Mouse (Mus musculus) layer of hippocampus, adult 11-12 months (tissue): ENCODE measurements at regions not wholly inside any gene's neighbourhood (a gene's known extent, or its start where the extent isn't known, plus 50 kb on each side); places are given as distances from the start of the nearest gene placed in this dataset.
"Not testable (repeated sequence)": the region's sequence is repeated elsewhere in the genome, so short reads cannot be mapped to it uniquely, and the experiment has no call there.

Source experiments
- DNase-seq: peaks from one replicate; pipeline ENCODE4 v3.0.0; 2022; ENCODE audit warnings: low spot score

DNA sequence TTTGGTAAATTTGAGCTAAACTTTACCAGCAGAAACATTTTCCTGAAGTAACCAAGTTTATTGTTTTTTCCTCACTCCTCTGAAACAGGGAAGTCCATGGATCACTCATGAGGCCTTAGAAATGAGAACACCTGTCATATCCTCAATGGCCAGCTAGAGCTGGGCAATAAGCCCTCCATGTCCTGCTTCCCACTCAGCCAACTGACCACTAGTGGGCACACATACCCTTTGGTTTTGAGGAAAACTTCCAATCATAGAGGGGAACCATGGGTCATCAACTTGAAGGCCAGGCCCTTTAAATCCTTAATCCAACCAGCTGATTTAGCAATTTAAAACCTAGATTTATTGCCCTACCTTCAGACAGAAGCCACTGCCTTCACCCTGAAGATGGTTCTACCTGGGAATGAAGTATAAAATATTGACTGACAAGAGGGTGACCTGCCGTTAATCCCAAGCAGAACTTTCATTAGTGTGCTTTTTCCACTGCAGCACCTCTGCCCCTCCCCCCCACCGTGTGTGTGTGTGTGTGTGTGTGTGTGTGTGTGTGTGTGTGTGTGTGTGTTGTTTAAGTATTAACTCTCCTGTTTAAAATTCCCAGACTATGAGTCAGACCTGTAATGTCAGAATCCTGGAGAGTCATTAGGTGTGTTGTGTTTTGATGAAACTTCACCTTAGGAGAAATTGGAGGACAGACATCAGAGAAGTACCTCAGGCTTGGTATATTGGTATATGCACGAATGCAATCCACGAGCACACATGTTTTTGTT is 312.3 kb downstream of the Hdgfl1 start:
- DNase-seq, result no peak

DNA sequence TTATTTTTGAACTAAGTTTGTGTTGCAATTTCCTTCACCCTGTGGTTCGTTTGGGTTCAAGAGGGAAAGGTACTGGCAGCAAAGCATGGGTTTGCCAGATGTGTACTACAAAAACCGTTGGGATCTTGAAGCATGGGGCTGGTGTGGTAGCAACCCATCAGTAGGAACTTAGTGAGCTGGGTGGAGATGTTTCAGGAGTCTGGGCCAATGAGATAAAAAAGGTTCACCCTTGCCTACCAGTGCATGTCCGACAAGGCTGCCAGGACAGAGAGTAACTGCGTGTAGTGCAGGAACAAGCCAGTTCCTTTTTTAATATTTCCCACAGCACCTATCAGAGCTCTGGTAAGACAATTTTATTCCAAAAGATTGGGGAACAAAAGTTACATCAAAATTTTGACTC is 343.3 kb downstream of the Hdgfl1 start:
- no peak for DNase-seq

DNA sequence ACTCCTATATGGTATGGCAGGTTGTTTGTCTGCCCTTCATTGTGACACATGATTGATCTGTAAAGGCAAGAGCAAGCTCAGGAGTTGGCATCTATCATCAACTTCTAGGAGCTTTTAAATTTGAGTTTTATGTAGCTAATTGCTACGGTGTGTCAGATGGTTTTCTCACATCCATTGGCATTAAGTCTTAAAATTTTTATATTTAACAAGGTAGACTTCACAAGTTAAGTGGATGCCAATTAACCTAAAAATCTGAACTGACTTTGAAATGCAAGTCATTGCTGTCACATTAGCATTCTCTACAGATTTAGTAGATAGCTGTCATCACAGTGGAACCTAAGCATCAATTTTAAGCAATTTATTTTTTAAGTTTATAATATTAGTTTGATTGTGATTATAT is 345.5 kb downstream of the Hdgfl1 start:
- DNase-seq, result no peak

DNA sequence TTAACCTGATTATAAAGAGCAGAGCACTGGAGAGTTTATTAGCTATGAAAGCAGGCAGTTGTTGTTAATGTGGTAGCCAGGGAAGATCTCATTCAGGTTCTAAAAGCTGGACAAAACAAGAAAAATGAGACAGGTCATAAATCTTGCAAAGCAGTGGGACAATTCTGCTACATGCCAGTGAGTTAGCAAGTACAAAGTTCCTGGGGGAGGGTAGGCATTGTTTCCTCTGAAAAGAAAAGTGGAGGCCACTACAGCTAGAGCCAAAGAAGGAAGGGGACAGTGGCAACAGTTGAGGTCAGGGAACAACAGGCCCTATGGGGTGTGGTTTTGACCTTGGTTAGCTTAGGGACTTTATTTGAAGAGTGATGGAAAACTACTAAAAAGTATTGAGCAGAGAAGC is 364.2 kb downstream of the Hdgfl1 start:
- DNase-seq, result no peak

DNA sequence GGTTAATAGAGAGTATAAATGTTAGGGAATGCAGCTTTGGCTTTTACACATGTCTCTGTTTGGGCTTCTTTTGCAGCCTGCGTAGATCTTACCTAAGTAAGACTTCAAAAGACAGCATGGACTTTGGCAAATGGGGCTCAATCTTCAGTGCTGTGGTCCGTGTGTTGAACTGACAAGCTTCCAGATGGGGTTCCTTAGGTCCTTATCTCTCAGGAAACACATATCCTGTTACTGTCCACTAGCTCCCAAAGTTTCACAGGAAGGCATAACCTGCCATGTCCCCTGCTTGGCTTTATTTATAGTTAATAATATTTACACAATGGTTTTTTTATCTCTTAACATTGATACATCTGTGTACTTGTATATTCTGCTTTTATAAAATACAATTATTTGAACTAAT is 365.3 kb downstream of the Hdgfl1 start:
- DNase-seq, result no peak

DNA sequence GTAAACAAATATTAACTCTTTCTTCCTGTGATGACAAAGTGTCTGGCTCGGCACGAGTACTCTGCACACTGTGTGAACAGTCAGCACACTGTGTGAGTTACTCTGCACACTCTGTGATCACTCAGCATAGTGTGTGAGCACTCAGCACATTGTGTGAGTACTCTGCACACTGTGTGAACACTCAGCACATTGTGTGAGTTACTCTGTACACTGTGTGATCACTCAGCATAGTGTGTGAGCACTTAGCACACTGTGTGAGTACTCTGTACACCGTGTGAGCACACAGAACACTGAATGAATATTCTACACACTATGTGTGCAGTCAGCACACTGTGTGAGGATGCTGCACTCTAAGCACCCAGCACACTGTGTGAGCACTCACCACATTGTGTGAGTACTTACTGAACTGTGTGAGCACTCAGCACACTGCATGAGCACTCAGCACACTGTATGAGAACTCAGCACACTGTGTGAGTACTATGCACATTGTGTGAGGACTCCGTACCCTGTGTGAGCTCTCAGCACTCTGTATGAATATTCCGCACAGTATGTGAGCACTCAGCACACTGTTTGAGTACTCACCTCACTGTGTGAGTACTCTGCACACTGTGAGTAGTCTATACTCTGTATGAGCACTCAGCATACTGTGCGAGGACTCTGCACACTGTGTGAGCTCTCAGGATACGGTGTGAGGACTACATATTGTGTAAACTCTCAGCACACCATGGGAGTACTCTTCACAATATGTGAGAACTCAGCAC is 381.9 kb downstream of the Hdgfl1 start:
- DNase-seq, result no peak

DNA sequence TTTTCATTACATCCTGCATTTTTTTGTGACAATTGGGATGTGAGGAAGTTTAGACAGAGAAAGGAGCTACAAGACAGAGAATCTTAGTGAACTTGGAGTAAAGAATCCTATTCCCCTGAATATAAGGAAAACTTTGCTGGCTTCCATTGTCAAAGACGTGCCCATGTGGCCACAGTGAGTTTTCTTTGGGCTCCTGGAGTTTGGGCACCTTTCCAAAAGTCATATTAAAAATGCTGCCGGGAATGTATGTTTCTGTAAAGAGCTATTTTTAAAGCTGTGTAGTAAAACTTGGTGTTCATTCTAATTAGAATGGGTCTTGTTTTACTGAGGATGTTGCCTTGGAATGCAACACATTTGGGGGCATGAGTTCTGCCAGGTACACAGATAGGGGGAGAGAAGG is 387.3 kb downstream of the Hdgfl1 start:
- DNase-seq, result no peak

DNA sequence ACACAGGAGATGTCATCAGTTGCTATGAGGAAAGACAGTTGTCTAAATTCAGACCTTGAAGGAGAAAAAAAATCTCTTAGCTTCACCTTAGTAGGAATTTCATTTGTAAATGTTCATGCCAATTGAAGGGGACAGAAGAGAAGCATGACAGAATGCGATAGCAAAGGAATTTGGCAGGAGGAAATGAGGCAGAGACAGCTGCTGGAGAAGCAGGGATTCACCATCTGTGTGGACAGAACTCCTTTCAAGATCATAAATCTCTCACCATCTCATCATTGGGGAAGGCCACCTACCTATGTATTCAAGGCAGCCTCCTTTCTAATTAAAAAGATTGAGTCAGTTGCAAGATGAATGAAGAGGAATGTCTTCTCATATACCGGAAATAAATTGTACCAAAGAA is 387.8 kb downstream of the Hdgfl1 start:
- peak; percentile 5 for DNase-seq

DNA sequence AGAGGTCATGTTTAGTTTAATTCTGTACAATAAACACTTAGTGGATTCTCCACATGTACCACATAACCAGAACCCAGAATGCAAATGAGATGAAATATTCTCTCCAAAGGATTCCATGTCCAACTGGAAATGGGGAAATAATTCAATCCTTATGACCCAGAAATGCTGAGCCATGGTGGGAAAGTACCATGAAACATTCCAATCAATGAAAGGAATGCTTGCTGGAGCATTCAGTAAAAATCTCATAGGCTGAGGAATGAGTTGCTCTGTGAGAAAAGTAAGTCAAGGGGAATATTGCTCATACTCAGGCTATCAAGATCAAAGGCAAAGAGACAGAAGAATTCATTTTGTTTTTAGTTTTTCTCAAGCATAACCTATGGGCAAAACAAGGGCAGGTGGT is 394.4 kb downstream of the Hdgfl1 start:
- no peak for DNase-seq

DNA sequence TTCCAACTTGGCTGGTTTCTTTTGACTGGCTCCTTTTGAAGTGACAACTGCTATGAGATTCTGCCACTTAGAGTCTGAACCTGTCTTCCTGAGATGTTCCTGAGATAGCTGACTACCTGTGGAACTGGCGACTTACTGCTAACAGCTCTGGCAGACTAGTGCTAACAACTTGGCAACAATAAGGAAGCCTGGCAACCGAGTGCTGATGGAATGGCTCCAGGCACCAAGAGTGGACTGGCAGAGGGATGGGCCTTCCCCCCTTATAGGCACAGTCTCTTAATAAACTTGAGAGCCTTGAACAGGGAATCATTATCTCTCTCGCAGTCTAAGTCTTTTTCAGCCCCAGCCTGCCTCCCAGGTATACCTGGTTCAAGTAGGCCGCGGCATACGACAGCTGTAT is 404.1 kb downstream of the Hdgfl1 start:
- not testable (repeated sequence) for DNase-seq

DNA sequence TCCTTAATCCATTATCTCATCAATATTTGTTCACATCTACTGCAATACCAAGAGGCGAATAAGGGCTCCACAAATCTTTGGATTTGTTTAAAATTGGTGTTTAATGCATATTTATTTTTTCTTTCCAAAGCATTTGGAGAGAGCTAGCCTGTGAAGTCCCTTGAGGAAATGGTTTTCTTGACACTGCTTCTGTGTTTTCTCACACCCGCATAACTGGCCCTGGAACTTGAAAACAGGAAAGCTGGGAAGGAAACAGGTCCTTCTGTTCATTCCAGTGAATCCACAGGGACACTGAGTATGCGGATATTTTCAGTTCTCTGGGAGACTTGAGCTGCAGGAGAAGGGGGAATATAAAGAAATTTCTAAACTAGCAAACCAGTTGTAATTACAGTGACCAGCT is 413.6 kb downstream of the Hdgfl1 start:
- no peak for DNase-seq

DNA sequence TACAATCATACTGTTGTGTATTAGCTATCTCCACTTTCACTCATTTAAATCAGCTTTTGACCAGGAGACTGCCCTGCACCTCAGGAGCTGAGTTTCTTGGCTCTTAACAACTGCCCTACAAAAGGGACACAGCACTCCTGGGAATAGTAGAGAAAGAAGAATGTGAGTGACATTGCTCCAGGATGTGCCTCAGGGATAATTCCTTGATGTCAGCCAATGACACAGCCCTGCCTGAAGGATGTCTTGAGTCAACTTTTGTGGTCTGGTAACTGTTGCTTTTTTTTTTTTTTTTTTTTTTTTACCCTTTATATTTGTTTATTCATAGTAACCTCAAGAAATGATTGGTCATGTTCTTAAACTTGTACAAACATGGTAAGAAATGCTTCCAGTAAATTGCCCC is 415.5 kb downstream of the Hdgfl1 start:
- DNase-seq, result no peak

DNA sequence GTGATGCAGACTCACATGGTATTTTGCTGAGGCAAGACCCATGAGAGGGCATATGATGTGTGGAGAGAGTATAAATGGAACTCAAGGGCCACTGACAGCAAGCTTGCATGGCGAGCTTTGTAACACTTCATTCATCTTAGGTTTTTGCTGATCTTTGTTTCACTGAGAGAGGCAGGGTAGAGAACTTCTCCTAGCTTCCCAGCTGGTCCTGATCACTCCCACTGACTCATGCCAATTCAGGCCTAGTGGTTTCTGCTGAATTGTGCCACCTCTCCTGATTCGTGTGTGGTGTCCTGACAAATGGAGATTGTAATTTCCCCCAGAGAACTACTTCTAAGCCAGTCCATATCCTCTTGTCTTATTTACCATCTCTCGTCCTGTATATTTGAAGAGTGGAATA is 419.5 kb downstream of the Hdgfl1 start:
- DNase-seq, result no peak

DNA sequence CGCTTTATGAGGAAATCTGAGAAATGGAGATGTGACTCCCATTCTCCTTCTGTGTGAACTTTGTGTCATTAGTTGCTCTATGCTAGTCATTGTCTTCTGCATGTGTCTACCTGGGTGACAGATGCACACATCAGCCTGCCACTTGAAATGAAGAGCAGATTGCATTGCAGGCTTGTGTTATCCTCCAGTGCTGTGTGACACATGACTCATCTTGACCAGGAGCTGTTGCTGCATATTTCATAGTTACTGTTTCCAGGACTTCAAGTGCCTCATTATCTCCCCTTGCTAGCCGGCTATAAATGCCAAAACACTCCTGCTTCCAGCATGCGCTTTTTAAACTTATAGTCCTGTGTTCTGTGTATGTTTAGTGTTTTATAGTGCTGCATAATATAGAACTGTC is 431.2 kb downstream of the Hdgfl1 start:
- DNase-seq, result peak; percentile 12

DNA sequence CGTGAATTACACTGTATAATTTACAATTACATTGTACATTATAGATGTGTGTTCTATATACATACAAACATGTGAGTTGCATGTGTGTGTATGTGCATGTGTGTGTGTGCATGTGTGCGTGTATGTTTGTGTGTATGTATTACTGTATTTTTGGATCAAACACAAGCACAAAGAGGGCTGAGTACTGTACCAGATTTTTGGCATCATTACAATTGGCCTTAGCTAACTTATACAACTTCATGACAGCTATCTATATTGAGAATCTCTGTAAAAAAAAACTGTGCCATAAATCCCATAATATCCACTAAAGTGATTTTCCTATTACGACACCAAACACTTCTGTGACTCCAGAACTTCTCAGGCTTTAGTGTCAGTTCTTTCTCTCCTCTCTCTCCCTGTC is 444.9 kb downstream of the Hdgfl1 start:
- DNase-seq, result no peak

DNA sequence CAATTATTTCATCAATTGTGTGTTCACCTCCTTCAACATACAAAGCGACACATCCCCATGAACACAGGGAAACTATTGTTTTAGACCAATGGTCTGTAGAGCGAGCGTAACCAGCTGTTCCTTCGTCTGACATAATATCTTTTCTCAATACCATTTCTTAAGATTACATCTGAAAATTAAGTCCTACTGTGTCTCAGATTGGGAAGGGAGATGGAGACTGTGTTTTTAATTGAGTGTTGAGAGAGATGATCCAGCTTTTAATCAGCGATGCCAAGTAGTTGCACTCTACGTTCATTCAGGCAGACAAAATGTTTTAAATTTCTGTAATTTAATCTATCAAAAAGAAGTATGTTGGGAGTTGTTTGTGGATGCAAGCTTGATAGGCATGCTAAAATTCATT is 445.3 kb downstream of the Hdgfl1 start:
- DNase-seq, result no peak

DNA sequence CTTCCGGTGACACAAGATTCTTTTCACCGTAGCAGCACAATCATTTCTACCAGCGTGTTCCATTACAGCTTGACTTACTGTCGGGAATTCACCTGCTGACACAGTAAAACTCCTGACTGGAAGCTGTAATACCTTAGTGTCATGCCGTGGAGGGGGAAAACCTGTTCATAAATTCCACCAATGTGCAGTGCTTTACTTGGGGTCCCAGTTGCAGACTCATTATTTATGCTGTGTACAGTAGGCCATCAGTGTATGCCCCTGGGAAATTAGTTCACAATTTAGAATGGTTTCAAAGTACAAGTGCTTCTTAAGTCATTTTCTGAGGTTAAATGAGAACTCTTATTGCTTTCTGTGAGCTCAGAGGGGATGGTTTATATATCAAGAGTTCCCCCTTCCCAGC is 451.4 kb downstream of the Hdgfl1 start:
- DNase-seq, result no peak

DNA sequence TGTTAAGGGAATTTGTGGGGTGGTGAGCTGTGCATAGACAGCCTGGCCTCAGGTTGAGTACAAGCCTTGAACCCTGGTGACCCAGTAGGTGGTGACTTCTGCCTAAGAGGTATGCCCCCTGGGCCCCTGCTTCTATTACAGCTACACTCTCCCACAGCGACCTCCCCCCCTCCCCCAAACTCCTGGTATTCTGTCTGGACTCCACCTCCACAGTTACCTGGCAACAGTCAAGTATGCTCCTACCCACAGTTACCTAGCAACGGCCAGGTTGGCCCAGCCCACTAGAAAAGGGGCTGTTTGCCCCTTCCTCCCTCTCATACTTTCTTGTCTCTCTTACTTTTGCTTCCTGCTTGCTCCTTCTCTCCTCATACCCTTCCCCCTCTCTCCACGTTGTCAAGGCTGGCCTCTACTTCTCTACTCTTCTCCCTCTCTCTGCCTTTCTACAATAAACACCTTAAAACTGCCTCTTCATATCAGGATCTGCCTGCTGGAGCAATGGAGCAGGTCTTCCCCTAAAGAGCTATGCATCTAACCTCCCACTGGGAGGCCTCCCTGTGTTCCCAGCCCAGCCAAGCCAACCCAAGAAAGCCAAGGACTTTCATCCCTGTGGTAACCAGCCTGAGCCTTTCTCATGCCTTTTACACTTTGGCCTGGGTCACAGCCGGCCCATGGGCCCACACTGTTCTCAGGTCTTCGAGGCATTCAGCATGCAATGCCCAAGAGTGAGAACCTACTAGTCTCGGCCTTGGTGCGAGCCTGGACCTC is 457.5 kb downstream of the Hdgfl1 start:
- DNase-seq, result no peak

DNA sequence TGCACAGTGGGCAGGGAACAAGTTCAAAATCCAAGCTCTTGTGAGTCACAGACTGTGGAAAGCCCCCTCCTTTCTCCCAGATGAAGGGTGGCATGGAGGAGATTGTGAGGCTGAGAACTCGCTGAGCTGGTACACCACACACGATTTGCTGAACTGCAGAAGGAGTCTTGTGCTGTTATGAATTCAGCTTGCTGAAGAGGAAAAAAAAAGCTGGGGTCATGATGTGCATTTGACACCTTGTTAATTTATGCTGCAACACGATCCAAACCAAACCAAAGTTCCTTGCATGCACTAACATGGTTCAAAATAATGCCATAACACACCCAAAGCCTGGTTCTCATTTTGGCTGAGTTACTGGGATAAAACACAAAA is 485.9 kb downstream of the Hdgfl1 start:
- no peak for DNase-seq

DNA sequence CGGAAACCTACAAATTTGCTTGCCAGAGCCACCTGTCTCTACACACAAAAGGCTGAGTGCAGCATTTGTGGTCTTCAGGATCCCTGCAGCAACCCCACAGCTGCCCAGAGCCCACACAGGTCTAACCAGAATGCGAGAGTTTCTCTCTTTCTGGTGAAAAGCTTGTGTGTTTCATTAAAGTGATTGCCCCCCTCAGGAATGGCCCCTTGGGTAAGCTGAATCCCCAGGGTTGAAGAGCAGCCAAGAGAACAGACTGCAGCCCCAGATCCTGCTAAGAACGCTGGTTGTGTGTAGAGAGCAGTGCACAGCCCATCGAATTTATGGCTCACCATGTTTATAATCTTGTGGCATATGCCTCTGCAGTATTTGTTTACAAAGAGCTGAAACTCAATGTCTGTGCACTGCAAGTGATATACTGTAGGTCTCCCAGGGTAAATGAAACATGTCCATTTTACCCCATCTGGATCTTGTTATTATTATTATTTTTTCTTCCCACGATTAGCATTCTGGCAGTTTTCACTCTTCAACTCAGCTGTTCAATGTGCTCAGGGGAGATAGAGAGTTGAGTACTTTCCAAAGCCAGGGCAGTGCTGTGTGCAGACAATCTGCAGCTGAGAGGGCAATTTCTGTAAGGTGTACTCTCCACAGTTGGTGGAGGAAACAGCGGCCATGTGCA is 486.4 kb downstream of the Hdgfl1 start:
- DNase-seq, result peak; percentile 9

DNA sequence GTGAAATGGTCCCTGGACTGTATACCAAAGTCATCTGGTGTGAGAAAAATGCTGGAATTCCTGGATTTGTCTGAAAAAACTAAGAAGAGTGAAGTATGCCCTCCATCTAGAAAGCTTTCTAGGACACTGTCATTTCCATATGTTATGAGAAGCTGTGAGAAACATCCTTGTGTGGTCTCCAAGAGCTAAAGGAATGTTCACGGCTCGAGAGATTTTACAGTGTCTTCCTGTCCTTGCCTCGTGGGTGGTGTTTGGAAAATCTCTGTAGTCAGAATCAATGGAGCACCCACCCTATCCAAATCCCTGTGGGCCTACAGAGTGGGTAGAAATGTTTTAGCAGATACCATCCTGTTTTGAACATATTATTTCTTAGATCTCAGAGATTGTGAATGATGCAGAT is 487.7 kb downstream of the Hdgfl1 start:
- no peak for DNase-seq

DNA sequence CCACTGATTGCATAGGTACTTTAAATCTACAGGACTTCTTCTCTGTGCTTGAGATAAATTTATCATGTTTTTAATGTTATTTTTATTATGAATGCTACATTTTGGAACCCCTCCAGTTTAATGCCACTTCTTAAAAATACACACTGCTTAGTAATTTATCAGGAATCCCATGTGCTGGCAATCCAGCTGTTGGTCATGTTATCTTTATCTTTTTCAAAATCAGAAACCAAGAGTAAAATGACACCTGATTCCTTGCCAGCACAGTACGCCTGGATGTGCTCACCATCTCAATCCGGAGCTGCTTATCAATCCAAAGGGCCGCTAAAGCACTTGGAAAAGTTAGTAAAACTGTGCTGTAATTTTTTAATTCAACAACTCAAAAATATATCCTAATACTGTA is 497.1 kb downstream of the Hdgfl1 start:
- DNase-seq, result no peak

DNA sequence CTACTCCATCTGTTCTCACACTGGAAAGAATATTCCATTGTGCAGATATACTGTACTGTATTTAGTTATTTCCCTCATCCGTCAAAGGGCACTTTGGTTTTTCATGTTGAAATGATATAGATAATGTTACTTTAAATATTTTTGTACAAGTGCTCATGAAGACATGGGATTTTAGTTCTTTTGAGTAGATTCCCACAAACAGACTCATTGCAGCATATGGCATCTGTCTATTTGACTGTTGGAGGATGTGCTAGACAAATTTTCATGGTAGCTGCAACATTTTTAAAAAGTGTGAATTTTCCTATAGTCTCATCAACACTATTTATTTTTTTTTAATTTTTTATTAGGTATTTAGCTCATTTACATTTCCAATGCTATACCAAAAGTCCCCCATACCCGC is 502.5 kb downstream of the Hdgfl1 start:
- no peak for DNase-seq
